In the genomic region with DNA sequence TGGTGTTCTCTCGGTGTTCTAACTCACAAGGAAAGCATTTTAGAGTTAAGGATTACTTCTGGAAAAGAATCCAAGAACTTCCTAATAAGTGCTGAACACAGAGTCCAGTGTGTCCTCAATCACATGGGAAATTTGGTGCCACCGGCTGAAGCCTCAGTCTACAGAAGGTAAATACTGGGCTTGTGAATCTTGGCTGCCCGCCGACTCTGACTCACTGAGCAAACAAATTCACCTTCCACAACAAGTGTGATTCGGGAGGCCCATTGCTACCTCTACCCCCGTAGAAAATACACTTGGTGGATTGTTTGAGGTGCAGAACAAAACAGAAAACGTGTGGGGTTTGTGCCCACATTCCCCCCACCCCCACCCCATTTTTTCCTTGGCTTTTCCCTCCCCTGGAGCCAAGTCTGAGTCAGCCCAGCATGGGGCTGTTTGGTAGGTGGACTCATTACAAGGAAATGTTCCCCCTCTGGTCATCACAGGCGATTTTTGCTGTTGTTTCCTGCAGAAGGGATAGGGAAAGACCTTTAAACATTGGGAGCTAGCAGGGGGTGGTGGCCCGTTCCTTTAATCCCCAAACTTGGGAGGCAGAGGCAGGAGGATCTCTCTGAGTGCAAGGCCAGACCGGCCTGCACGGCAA, we compare ENCODE assay signal across 11 mouse cellular contexts. TPM values are rescaled to one million over a fixed set of nuclear protein-coding genes. Genes with fewer than 3 reads are reported as not detected.
DNase-seq lines count a peak whose midpoint lies in the region; ATAC-seq and TF ChIP-seq lines count a peak whose summit lies in the region.
"Had no signal": no experiment of that assay in that cellular context is flagged by ENCODE, and none has a peak within 500 bp of the region (broad histone marks: within the 10 kb centered on the region; RNA-seq: fewer than 3 reads in every experiment).

No protein-coding gene starts in this region.

- no peaks in the 10 kb centered on the region for H3K36me3 ChIP-seq in spleen, adult 2 months (ENCODE audit: control insufficient read depth, insufficient read depth, low read length)
- H3K36me3 ChIP-seq in intestine, postnatal 0 days (ENCODE audit: control insufficient read depth, insufficient read depth) = no peaks in the 10 kb centered on the region
- no peaks in the 10 kb centered on the region for H3K36me3 ChIP-seq in forebrain, embryonic 14.5 days (ENCODE audit: control insufficient read depth, insufficient read depth, low read length)
- H3K36me3 ChIP-seq: G1E; heart, embryonic 15.5 days had no signal

- no peaks in the 10 kb centered on the region for H3K27me3 ChIP-seq in spleen, adult 2 months (ENCODE audit: control insufficient read depth, insufficient read depth, low read length)
- H3K27me3 ChIP-seq in intestine, postnatal 0 days (replicated peaks; ENCODE audit: control insufficient read depth, insufficient read depth, low read length) = no peaks in the 10 kb centered on the region
- H3K27me3 ChIP-seq in forebrain, embryonic 14.5 days (replicated peaks; ENCODE audit: control insufficient read depth, insufficient read depth, low read length) = no peaks in the 10 kb centered on the region
- H3K27me3 ChIP-seq: heart, embryonic 15.5 days had no signal

- no peaks in the 10 kb centered on the region for H3K9me3 ChIP-seq in intestine, postnatal 0 days (ENCODE audit: control insufficient read depth)
- H3K9me3 ChIP-seq in forebrain, embryonic 14.5 days (replicated peaks; ENCODE audit: control insufficient read depth, low read length) = 0 out of 2 replicates have a peak, but pooled peaks cover 2% of the 10 kb centered on the region
- H3K9me3 ChIP-seq: G1E; heart, embryonic 15.5 days had no signal

- no peak for TF ChIP-seq POLR2A in spleen, adult 2 months (IDR thresholded peaks at IDR 0.05; ENCODE audit: low read depth, low read length)

- peaks cover 9% of the 10 kb centered on the region; the same call in 1 of the 2 replicates for H3K4me1 ChIP-seq in spleen, adult 2 months (ENCODE audit: control insufficient read depth, insufficient read depth, insufficient read length)
- H3K4me1 ChIP-seq in intestine, postnatal 0 days (replicated peaks; ENCODE audit: control insufficient read depth, insufficient read depth, low read length) = no peaks in the 10 kb centered on the region; the same call in 1 of the 2 replicates
- H3K4me1 ChIP-seq in forebrain, embryonic 14.5 days (ENCODE audit: control insufficient read depth, insufficient read depth, low read length) = no peaks in the 10 kb centered on the region
- H3K4me1 ChIP-seq: heart, embryonic 15.5 days had no signal

- ATAC-seq in intestine, postnatal 0 days = peak; percentile 88
- ATAC-seq in monocyte, adult 5-6 weeks (replicated peaks; ENCODE audit: insufficient number of reproducible peaks, low FRiP score, low TSS enrichment, poor library complexity, severe bottlenecking) = no peak
- no peak for ATAC-seq in forebrain, embryonic 14.5 days
- ATAC-seq: inflammation-experienced regulatory T-cells, adult 6 months had no signal

- peak overlapping the region; percentile 12; the same call in 1 of the 2 replicates for H3K27ac ChIP-seq in spleen, adult 2 months (ENCODE audit: insufficient read depth, low read length)
- H3K27ac ChIP-seq in intestine, postnatal 0 days (ENCODE audit: low read depth, low read length) = peak overlapping the region; percentile 28; the same call in 1 of the 2 replicates
- no peak overlapping the region for H3K27ac ChIP-seq in forebrain, embryonic 14.5 days (ENCODE audit: low read depth, low read length)
- H3K27ac ChIP-seq: heart, embryonic 15.5 days had no signal

- TF ChIP-seq CTCF in spleen, adult 2 months (IDR thresholded peaks at IDR 0.05; ENCODE audit: extremely low read depth, insufficient read depth, insufficient read length, insufficient replicate concordance) = no peak
- no peak for TF ChIP-seq CTCF in intestine, postnatal 0 days (IDR thresholded peaks at IDR 0.05; ENCODE audit: low read depth)

- no peak overlapping the region for H3K4me3 ChIP-seq in spleen, adult 2 months (ENCODE audit: extremely low read depth, insufficient read depth, insufficient read length)
- no peak overlapping the region for H3K4me3 ChIP-seq in intestine, postnatal 0 days (ENCODE audit: low read depth, low read length)
- H3K4me3 ChIP-seq in forebrain, embryonic 14.5 days (ENCODE audit: low read depth, low read length) = no peak overlapping the region
- H3K4me3 ChIP-seq: heart, embryonic 15.5 days had no signal

- no peak for DNase-seq in spleen, adult 2 months (ENCODE audit: low read depth in 1 of 2, low spot score in 2 of 2)
- no peak for DNase-seq in spleen, postnatal 10 days (ENCODE audit: low spot score in 2 of 2)
- peak; percentile 90 for DNase-seq in lung, postnatal 25 days (ENCODE audit: low spot score)
- DNase-seq in forebrain, embryonic 14.5 days (ENCODE audit: low spot score) = no peak
- DNase-seq in neural tube, embryonic 10.5 days (ENCODE audit: extremely low spot score, low spot score) = no peak
- DNase-seq: cerebellum, postnatal 10 days had no signal

- H3K9ac ChIP-seq in intestine, postnatal 0 days (ENCODE audit: low read depth, low read length) = no peak overlapping the region
- H3K9ac ChIP-seq in forebrain, embryonic 14.5 days (ENCODE audit: low read length) = no peak overlapping the region
- H3K9ac ChIP-seq: heart, embryonic 15.5 days had no signal

- no peak overlapping the region for H3K4me2 ChIP-seq in intestine, postnatal 0 days (replicated peaks; ENCODE audit: low read depth)
- H3K4me2 ChIP-seq in forebrain, embryonic 14.5 days (ENCODE audit: low read length) = no peak overlapping the region
- H3K4me2 ChIP-seq: heart, embryonic 15.5 days had no signal

- WGBS in spleen, adult 2 months = 86% methylated on average over 11 of the region's 11 CpGs
- 51% methylated on average over 11 of the region's 11 CpGs for WGBS in intestine, postnatal 0 days
- 88% methylated on average over 11 of the region's 11 CpGs for WGBS in forebrain, embryonic 14.5 days

RNA-seq across cellular contexts. Expression of gene Degs1, which starts 26.4 kb away (rescaled TPM):
- 29.1 and 34.6 TPM in 2 replicates for polyA plus RNA-seq in spleen, adult 2 months (2012; rRNA removed)
- polyA plus RNA-seq in intestine, postnatal 0 days (2015; fragmentation: Nextera tagmentation; extraction: Ambion mirVana) = 96.7 and 98.2 TPM in 2 replicates
- total RNA-seq in monocyte, adult 5-6 weeks (2017) = 126 to 162 TPM (median 142 TPM) in 3 replicates
- 72.1 and 73.3 TPM in 2 replicates for polyA plus RNA-seq in forebrain, embryonic 14.5 days (2014; fragmentation: Nextera tagmentation; extraction: Ambion mirVana)
